Mouse (Mus musculus) CH12F3 (cell line): ENCODE results near the gene Olfr43.

ENCODE experiments used
- in situ Hi-C: fragments of 300-500 bp; cut with MboI; formaldehyde crosslinking; loops from 2 replicates; pipeline ENCODE4 v1.14.3; 2020; ENCODE audit warnings: low sequenced_read_pairs

Gene Olfr43

GRCm38 (mm10) chr11:74211279-74211678, at the start of gene Olfr43:
TSS of gene Olfr43 (minus strand) at chr11:74211379.
- in situ Hi-C loops: no loop called here

- in situ Hi-C loops: no loop called here
Observed at GRCm38 (mm10) chr11:74259508-74259907, 48.3 kb upstream of the Olfr43 start, which contains the start of gene Olfr406. TSS of gene Olfr406 (plus strand) at chr11:74259808.

- in situ Hi-C loops: no loop called here
Observed at GRCm38 (mm10) chr11:74241201-74241600, 30.0 kb upstream of the Olfr43 start.

- in situ Hi-C loops: no loop called here
Observed at GRCm38 (mm10) chr11:74185949-74186348, 25.2 kb downstream of the Olfr43 start, which contains the start of gene Olfr403. TSS of gene Olfr403 (plus strand) at chr11:74186249.

GRCm38 (mm10) chr11:74183745-74184144, 27.4 kb downstream of the Olfr43 start:
- in situ Hi-C loops: no loop called here

- in situ Hi-C loops: no loop called here
Observed at GRCm38 (mm10) chr11:74183168-74183567, 28.0 kb downstream of the Olfr43 start.

GRCm38 (mm10) chr11:74168771-74169170, 42.4 kb downstream of the Olfr43 start:
- in situ Hi-C loops: no loop called here
